ENCODE assay signal across 16 mouse cellular contexts in genomic region chr9:49961329-49961728, GRCm38 (mm10).
DNase-seq lines count a peak whose midpoint lies in the region; ATAC-seq and TF ChIP-seq lines count a peak whose summit lies in the region.
"Had no signal": no experiment of that assay in that cellular context is flagged by ENCODE, and none has a peak within 500 bp of the region (broad histone marks: within the 10 kb centered on the region; RNA-seq: fewer than 3 reads in every experiment).

No protein-coding gene starts in this region.

- no peak for ATAC-seq in forebrain, postnatal 0 days
- no peak for ATAC-seq in kidney, embryonic 16.5 days (ENCODE audit: low FRiP score, low TSS enrichment)
- no peak for ATAC-seq in neural tube, embryonic 13.5 days (ENCODE audit: low read depth)
- no peak for ATAC-seq in activated CD4-positive, CD25-positive, alpha-beta regulatory T cell, adult 4 months
- ATAC-seq: forebrain, embryonic 13.5 days; intestine, postnatal 0 days; midbrain, embryonic 16.5 days had no signal

- H3K36me3 ChIP-seq in forebrain, embryonic 10.5 days (replicated peaks), result no peaks in the 10 kb centered on the region
- H3K36me3 ChIP-seq in forebrain, postnatal 0 days (ENCODE audit: insufficient read depth), result no peaks in the 10 kb centered on the region
- no peaks in the 10 kb centered on the region for H3K36me3 ChIP-seq in kidney, embryonic 16.5 days (ENCODE audit: insufficient read depth, low read length)
- H3K36me3 ChIP-seq in kidney, adult 2 months (ENCODE audit: control insufficient read depth, insufficient read depth, low read length), result no peaks in the 10 kb centered on the region
- no peaks in the 10 kb centered on the region for H3K36me3 ChIP-seq in neural tube, embryonic 13.5 days
- H3K36me3 ChIP-seq: heart, embryonic 13.5 days; liver, embryonic 13.5 days; neural tube, embryonic 12.5 days had no signal

- H3K9me3 ChIP-seq in forebrain, embryonic 10.5 days, result no peaks in the 10 kb centered on the region
- H3K9me3 ChIP-seq in forebrain, postnatal 0 days (ENCODE audit: low read length), result no peaks in the 10 kb centered on the region
- no peaks in the 10 kb centered on the region for H3K9me3 ChIP-seq in kidney, embryonic 16.5 days (ENCODE audit: low read length)
- no peaks in the 10 kb centered on the region for H3K9me3 ChIP-seq in neural tube, embryonic 13.5 days
- H3K9me3 ChIP-seq: forebrain, embryonic 13.5 days; heart, embryonic 13.5 days; liver, embryonic 13.5 days; neural tube, embryonic 12.5 days had no signal

- no peak overlapping the region for H3K4me2 ChIP-seq in forebrain, postnatal 0 days (ENCODE audit: low read depth)
- H3K4me2 ChIP-seq in kidney, embryonic 16.5 days (replicated peaks; ENCODE audit: low read depth, low read length), result no peak overlapping the region
- H3K4me2 ChIP-seq in neural tube, embryonic 13.5 days, result no peak overlapping the region
- H3K4me2 ChIP-seq: forebrain, embryonic 13.5 days; heart, embryonic 13.5 days; liver, embryonic 13.5 days had no signal

- no peak overlapping the region for H3K9ac ChIP-seq in forebrain, postnatal 0 days
- H3K9ac ChIP-seq in kidney, embryonic 16.5 days (replicated peaks; ENCODE audit: low read length), result no peak overlapping the region
- no peak overlapping the region for H3K9ac ChIP-seq in neural tube, embryonic 13.5 days
- H3K9ac ChIP-seq: forebrain, embryonic 13.5 days; heart, embryonic 13.5 days; liver, embryonic 13.5 days; neural tube, embryonic 12.5 days had no signal

- no peak for TF ChIP-seq CTCF in forebrain, postnatal 0 days (IDR thresholded peaks at IDR 0.05; ENCODE audit: low read depth)
- no peak for TF ChIP-seq CTCF in kidney, adult 2 months (conservative IDR thresholded peaks at IDR 0.05; ENCODE audit: insufficient read depth, insufficient read length, low read depth, low read length)

- H3K4me1 ChIP-seq in forebrain, embryonic 10.5 days, result peaks cover 29% of the 10 kb centered on the region
- no peaks in the 10 kb centered on the region; the same call in 1 of the 2 replicates for H3K4me1 ChIP-seq in forebrain, postnatal 0 days (ENCODE audit: insufficient read depth)
- H3K4me1 ChIP-seq in kidney, embryonic 16.5 days (ENCODE audit: insufficient read depth, low read length), result peaks cover 36% of the 10 kb centered on the region
- H3K4me1 ChIP-seq in kidney, adult 2 months (ENCODE audit: control insufficient read depth, insufficient read depth, low read length), result no peaks in the 10 kb centered on the region
- peaks cover 55% of the 10 kb centered on the region for H3K4me1 ChIP-seq in neural tube, embryonic 13.5 days (replicated peaks)
- H3K4me1 ChIP-seq: liver, embryonic 13.5 days had no signal

- H3K27me3 ChIP-seq in forebrain, embryonic 10.5 days (ENCODE audit: poor library complexity, severe bottlenecking), result no peaks in the 10 kb centered on the region
- no peaks in the 10 kb centered on the region for H3K27me3 ChIP-seq in forebrain, postnatal 0 days (ENCODE audit: insufficient read depth, low read length)
- no peaks in the 10 kb centered on the region for H3K27me3 ChIP-seq in kidney, embryonic 16.5 days (ENCODE audit: insufficient read depth, low read length)
- H3K27me3 ChIP-seq in kidney, adult 2 months (replicated peaks; ENCODE audit: control insufficient read depth, insufficient read depth, low read length), result no peaks in the 10 kb centered on the region
- no peaks in the 10 kb centered on the region for H3K27me3 ChIP-seq in neural tube, embryonic 13.5 days
- H3K27me3 ChIP-seq: forebrain, embryonic 13.5 days; heart, embryonic 13.5 days; liver, embryonic 13.5 days; neural tube, embryonic 12.5 days had no signal

- no peak overlapping the region for H3K4me3 ChIP-seq in forebrain, embryonic 10.5 days
- H3K4me3 ChIP-seq in forebrain, postnatal 0 days (ENCODE audit: low read depth, low read length), result no peak overlapping the region
- no peak overlapping the region for H3K4me3 ChIP-seq in kidney, embryonic 16.5 days (ENCODE audit: low read length)
- H3K4me3 ChIP-seq in kidney, adult 2 months (ENCODE audit: insufficient read depth, low read depth, low read length), result no peak overlapping the region
- H3K4me3 ChIP-seq in neural tube, embryonic 13.5 days, result no peak overlapping the region
- H3K4me3 ChIP-seq: forebrain, embryonic 13.5 days; heart, embryonic 13.5 days; liver, embryonic 13.5 days; neural tube, embryonic 12.5 days had no signal

- no peak for DNase-seq in forebrain, embryonic 10.5 days (ENCODE audit: extremely low spot score, low spot score)
- DNase-seq in forebrain, postnatal 0 days, result no peak
- DNase-seq in kidney, adult 2 months, result no peak
- peak; percentile 28 for DNase-seq in adipocyte (ENCODE audit: low spot score)
- DNase-seq in left cerebral cortex, adult 9 months (ENCODE audit: low spot score in 2 of 2), result no peak
- DNase-seq: cerebellum, adult 9-10 months; liver, embryonic 13.5 days; thymus, postnatal 25 days had no signal

- no peak for TF ChIP-seq POLR2A in kidney, adult 2 months (IDR thresholded peaks at IDR 0.05; ENCODE audit: low read depth, low read length)

- H3K27ac ChIP-seq in forebrain, embryonic 10.5 days, result peak overlapping the region; percentile 72
- H3K27ac ChIP-seq in forebrain, postnatal 0 days (ENCODE audit: low read depth, low read length), result no peak overlapping the region
- peak overlapping the region; percentile 77; the same call in 1 of the 2 replicates for H3K27ac ChIP-seq in kidney, embryonic 16.5 days (ENCODE audit: low read length)
- H3K27ac ChIP-seq in kidney, adult 2 months (ENCODE audit: insufficient read depth, low read depth, low read length), result no peak overlapping the region
- H3K27ac ChIP-seq in neural tube, embryonic 13.5 days (replicated peaks), result peak overlapping the region; percentile 79
- H3K27ac ChIP-seq: forebrain, embryonic 13.5 days; liver, embryonic 13.5 days; neural tube, embryonic 12.5 days had no signal

- 77% methylated on average over 5 of the region's 5 CpGs for WGBS in forebrain, embryonic 10.5 days
- WGBS in forebrain, postnatal 0 days, result 75% methylated on average over 5 of the region's 5 CpGs
- 75% methylated on average over 5 of the region's 5 CpGs for WGBS in kidney, embryonic 16.5 days
- WGBS in kidney, adult 2 months, result 80% methylated on average over 5 of the region's 5 CpGs
- WGBS in neural tube, embryonic 13.5 days, result 27% methylated on average over 5 of the region's 5 CpGs

Comparison
In these comparisons a context has a peak if more than half of its experiments do, and no peak if none do; other contexts are left out.
1. H3K27ac ChIP-seq: peak in forebrain, embryonic 10.5 days (single experiment), kidney, embryonic 16.5 days (single experiment) and neural tube, embryonic 13.5 days (single experiment); none in forebrain, postnatal 0 days (single experiment) and kidney, adult 2 months (single experiment).